Mouse (Mus musculus) 3134 (cell line): ENCODE measurements at regions not wholly inside any gene's neighbourhood (a gene's known extent, or its start where the extent isn't known, plus 50 kb on each side); places are given as distances from the start of the nearest gene placed in this dataset.
A peak's percentile ranks its signal among the peaks of the same experiment; 100 is the strongest.

Experiments used
- DNase-seq: peaks from one replicate; pipeline ENCODE4 v3.0.0-alpha.2; 2011; ENCODE audit warnings: low spot score; ENCODE audit not compliant: insufficient read length; ENCODE audit errors: extremely low read depth

- DNase-seq, result no peak
Measured at GRCm38 (mm10) chr2:116942321-116942791, 63.9 kb downstream of the Tmco5 start.

DNA sequence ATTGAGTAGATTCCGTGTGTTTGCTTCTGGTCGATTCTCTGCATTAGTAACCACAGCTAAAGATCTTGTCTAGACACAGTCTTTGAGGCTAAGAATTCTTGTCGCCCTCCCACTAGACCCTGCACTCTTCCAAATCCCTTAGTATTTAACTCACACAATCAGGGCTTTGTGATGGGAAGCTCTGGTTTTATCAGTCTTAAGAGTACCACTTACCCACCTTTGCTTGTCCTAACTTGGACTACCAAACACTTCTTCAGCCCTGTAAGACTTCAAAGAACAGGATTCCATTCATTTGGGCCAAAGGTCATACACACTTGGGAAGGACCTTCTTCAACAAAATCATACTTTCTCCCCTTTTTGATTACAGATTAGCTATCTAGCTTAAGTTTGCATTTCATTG, 70.0 kb downstream of the Tmco5 start:
- no peak for DNase-seq

DNA sequence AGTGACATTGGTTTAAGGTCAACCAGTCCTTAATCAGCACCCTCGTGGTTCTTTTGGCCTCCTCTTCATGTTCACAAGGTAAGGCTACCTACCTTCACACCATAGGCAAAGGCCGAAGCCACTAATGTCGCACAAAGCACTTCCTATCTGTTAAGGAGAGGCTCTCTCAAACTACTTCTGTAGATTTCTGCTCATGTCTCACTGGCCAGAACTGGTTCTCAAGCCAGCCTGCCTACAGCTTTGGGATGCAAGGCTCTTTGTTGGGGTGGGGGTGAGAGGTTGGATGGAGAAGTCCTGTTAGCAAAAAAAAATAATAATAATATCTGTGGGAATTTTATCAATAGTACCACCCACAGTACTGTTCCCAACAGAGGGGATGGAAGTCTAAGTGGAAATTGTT, 71.2 kb downstream of the Tmco5 start:
- DNase-seq, result no peak

DNA sequence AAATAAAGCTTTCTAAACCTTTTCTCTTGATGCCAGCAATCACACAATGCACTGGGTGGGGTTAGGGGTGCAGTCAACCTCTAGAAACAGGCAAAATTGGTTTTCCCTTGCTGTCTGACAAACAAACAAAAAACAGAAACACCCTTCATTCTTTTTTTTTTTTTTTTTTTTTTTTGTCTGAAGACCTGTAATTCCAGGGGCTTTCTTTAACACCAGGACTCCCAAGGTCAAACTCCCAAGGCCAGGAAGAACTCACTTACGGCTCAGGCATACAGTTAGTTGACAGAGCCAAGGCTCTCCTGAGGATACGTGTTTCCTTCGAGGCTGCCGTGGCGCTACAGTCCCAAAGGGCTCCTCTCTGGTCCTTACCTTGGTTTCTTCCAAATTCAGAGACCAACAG, 71.7 kb downstream of the Tmco5 start:
- DNase-seq, result no peak

DNA sequence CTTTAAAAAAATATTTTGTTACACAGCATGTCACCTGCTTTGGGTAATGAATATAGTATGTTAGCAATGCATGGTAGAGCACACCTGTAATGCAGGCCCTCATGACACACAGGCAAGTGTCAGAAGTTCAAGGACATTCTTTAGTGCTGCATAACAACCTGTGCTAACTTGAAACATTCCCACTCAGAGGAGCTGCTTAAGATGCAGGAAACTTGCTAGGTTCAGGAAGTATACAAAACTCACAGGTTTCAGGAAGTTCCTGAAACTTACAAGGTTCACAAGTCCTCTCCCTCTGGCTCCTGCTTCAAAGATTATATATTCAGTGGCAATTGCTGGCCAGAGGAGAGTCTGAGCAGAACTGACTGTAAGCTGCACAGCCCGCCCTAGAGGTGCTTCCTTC, 73.0 kb downstream of the Tmco5 start:
- no peak for DNase-seq

DNA sequence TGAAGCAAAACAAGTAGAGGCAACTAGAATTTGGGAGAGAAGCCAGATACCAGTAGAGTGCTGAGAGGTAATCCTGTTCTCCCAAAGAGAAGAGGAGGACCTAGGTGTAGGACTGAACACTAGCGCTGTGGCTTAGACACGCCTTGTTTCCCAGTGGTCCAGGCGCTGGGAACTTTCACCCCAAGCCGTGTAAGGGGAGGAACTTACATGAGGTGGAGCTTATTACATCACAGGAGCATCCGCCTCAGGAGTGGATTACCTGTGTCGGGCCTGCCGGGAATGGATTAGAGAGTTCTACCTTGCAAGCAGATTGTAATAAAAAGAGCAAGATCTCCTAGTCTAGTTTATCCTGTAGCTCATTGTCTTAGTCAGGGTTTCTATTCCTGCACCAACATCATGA, 75.8 kb downstream of the Tmco5 start:
- no peak for DNase-seq

- DNase-seq, result no peak
Measured at GRCm38 (mm10) chr2:116954896-116955295, 76.4 kb downstream of the Tmco5 start.

DNA sequence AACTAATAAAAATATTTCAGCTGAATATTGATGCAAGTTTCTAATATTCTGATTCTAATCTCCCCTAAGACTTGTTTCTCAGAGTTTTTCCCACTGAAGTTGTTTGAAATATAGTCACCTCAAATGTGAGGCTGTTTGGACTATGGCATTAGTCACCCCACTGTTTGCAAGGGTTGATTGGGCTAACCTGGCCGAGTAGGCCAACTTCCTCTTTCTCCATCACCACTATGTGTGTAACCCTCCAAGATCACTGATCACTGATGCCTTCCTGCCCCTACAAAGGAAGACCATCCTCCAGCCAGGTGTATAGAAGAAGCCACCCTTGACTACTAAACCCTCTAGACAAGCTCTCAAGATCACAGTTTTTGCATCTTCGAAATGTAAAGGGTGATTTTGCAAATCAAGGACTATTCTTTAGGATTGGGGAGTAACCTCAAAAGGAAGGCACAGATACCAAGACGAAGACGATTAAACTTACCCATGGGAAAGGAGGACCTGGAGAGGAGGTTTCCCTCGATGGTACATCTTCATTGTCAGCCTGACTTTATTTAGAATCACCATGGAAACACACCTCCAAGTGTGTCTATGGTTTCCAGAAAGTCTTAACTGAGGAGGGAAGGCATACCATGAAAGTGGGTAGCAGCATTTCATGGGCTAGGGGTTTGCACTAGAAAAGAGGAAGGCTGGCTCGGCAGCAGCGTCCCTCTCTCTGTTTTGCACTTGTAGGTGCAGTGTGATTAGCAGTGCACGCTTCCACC, 84.8 kb downstream of the Tmco5 start:
- no peak for DNase-seq

DNA sequence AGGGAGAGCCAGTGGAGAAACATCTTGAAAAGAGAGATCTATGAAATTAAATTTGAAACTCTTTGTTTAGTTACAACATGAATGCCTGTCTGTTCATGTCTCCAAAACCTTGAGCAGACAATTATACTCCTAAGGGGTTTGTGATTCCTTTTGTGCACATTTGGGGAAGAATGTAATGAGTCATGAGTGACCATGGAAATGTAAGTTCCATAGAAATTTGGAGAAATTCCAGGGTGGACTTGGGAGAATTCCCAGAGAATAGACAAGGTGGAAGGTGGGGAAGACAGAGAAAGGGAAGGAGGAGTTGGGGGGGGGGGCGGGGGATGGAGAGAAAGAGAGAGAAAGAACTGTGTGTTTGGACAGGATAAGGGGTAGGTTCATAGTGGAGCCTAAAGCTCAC, 87.8 kb downstream of the Tmco5 start:
- DNase-seq, result no peak

DNA sequence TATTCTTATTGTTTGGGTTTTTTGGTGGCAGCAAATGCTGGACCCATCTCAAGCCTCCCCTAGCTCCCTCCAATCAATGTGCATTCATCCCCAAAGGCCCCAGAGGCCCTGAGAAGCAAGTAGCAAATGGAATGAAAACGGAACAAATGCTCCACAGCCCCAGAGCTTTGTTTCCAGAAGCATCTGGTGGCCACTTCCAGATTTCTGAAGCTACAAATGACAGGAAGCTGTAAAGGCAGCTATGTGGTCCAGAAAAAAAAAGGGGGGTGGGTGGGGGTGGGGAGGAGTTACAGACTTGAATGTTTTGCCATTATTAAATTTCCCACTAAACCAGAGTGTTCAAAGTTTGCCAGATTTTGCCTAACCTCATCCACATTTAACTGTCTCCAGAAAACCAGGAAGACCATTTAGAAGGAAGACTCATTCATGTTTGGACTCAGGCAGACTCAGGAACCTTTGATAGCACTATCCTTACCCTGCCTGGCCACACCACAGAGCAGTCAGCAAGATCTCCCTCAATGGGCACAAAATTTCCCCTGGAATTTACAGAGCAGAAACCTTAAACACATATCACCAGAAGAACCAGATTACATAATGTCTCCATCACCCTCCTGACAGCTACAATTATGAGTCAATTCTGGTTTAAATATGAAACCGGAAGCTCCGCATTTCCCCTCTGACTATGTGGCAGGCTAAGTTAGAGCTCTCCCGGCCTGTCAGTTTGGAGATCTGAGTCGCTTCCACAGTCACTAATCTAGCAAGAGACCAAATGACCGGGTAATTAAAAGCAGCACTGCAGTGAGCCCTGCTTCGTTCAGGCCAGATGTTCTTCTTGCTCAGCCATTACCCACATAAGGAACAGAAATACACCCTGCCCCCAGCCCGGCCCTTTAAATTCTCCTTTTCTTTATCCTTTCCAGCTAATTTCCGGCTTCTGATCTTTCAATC, 93.4 kb downstream of the Tmco5 start:
- DNase-seq, result no peak

GRCm38 (mm10) chr2:116972614-116972985, 94.1 kb downstream of the Tmco5 start:
- DNase-seq, result no peak

DNA sequence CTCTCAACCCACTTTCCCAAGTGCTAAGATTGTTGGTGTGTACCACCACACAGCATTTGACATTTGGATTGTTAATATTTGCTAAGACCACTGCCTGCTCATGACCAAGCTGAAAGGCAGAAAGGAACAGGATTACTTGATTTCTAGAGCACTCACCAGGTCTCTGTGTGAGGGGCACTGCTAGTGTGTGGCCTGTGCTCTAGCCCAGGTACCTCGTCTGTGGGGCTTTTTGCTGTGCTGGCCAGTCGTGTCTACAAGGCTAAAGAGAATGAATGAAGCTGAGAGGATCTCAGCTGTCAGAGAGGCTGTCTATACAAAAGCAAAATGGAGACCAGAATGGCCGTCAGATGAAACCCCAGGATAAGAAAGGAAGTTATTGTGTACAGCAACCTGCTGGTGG, 95.0 kb downstream of the Tmco5 start:
- no peak for DNase-seq

- DNase-seq, result no peak
Measured at GRCm38 (mm10) chr2:116974152-116974551, 95.7 kb downstream of the Tmco5 start.

DNA sequence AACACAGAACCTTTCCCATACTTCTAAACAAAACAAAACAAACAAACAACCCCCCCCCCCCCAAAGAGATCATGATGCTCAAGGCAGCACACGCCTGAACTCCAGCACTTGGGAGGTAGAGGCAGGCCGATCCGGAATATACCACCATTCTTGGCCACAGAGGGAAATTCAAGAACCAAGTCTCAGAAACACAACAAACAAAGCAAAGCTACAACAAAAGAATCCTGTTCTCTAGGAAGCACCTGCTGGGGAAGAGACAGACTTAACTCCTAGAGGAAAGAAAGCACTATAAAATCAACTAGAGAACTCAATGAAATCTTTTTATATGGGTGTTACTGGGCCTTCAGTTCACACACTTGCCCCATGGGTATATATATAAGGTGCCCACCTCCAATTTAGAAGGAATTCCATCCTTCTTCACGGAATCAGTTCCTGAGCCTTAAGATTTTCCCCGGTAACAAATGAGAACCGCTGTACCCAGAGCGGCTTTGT, 96.1 kb downstream of the Tmco5 start:
- DNase-seq, result no peak

DNA sequence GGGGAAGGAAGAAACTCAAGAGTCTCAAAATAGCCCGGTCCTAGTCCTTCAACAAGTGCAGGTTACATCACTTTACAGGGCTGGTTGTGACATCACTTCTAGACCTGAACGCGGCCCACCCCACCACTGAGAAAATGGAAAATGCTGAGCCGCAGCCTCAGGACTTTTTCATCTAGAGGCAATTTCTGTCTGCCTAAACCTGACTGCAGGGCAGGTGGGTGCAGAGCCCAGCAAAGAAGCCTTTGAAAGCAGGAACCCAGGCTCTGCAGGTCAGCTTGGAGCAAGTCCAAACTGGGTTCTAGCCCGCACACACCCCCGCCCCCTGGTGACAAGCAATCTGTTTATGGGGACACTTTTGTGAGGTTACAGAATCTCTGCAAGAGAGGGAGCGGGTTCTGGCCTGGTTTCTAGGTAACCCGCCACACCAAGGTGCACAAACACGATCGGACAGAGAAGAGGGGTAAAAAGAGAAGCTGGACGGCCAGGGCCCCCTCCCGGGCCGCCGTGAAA, 96.7 kb downstream of the Tmco5 start:
- no peak for DNase-seq

GRCm38 (mm10) chr2:116975601-116976431, 97.3 kb downstream of the Tmco5 start:
- peak; percentile 91 for DNase-seq

- no peak for DNase-seq
Measured at GRCm38 (mm10) chr2:116976432-116976750, 97.9 kb downstream of the Tmco5 start.

DNA sequence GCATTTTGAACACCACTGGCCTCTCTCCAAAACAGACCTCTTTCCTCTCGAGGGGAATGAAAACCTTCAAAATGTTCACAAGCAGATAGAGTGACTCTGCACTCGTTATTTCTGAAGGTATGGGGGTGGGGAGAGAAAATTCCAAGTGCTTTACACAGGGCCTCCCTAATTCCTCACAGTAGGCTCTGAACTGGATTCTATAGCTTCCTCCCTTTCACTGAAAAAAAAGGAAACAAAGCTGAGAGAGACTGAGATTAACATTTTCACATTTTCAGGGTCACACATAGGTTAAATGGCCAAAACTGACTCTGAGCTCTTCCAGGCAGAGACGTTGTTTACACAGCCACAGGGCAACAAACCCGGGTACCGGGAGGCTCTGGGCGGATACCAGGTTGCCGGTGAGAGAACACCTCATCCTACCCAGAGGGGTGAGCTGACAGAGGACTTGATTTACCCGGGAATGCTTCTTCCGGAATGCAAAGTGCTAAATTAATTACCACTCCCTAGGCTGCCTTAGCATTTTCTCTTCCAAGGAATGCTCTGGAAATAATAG, 98.5 kb downstream of the Tmco5 start:
- DNase-seq, result peak; percentile 19

DNA sequence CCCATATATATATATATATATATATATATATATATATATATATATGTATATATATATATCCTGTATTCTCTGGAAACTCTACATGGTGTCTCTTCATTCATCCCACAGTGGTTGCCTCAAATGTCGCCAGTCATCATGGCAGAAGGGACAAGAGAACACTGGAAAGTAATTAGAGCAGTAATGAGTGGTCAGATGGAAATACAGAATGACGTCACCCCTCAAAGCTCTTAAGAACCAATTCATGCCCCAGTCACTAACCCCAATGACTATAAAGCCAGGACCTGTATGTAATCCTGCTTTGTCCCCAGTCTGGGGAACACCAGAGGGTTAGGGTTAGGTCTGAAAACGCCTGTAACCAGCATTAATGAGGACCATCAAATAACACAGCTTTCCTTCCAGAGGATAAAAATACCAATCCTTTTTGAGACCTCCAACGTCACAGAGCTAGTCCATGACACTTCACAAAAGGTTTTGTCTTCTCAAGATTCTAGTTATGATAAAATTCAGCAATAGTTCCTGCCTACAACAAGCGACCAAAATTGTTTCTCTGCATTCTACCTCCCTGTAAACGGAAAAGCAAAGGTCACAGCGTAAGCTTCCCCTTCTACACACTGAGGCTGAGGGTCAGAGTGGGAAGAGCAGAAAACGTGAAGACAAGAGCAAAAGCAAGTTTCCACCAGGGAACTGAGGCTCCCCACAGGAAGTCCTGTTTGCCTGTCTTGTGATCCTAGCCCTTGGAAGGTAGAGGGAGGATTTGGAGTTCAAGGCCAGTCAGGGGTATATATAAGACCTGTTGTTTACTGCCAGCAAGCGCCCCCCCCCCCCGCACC, 99.5 kb downstream of the Tmco5 start:
- no peak for DNase-seq

DNA sequence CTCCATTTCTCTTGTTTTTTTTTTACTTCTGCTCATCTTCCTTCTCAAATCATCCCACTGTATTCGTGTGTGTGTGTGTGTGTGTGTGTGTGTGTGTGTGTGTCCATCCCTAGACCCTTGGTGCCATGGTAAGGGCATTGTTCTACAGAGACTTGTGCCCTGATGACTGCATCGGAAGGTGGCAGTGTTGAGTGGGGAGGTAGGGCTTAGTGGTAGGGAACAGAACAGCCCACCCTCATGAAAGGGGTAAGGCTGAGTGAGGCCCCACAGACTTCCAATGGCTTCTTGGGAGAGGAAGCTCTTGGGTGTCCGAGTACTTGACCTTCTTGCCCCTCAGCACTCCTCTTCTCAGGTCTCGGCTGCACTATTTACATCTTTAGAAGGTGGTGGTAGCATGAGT, 100.3 kb downstream of the Tmco5 start:
- DNase-seq, result no peak
